Mouse (Mus musculus): ENCODE results near the gene Gm16181. TPM values are rescaled to one million over a fixed set of nuclear protein-coding genes. Genes with fewer than 3 reads are reported as not detected.
A peak's percentile ranks its signal among the peaks of the same experiment; 100 is the strongest.

Gm16181 gene
- polyA plus RNA-seq, 1 experiment: not detected

DNA sequence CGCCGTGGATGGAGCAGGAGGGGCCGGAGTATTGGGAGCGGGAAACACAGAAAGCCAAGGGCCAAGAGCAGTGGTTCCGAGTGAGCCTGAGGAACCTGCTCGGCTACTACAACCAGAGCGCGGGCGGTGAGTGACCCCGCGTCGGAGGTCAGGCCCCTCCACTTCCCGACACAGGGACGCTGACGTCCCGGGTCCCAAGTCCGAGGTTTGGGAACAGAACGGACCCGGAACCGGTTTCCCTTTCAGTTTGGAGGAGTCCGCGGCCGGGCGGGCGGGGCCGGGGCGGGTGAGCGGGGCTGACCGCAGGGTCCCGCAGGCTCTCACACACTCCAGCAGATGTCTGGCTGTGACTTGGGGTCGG is 42.9 kb downstream of the Gm16181 start:
- Histone ChIP-seq H3K27me3 (ENCODE audit: control insufficient read depth) (peaks cover 41% of the 10 kb centered on the region), H3K4me1 (ENCODE audit: control insufficient read depth) (peaks cover 28% of the 10 kb centered on the region)
- TF ChIP-seq TAL1 (IDR thresholded peaks at IDR 0.05; ENCODE audit: low read length): no peak
- no peak for TF ChIP-seq GATA1 (IDR thresholded peaks at IDR 0.05; ENCODE audit: low read length)

GRCm38 (mm10) chr17:35267399-35268086 is 46.9 kb downstream of the Gm16181 start:
- peaks cover 3% of the 10 kb centered on the region for H3K36me3 ChIP-seq (ENCODE audit: control insufficient read depth)
- H3K9me3 ChIP-seq (ENCODE audit: control insufficient read depth, low read length): no peaks in the 10 kb centered on the region; the same call in 1 of the 2 replicates
- H3K4me1 ChIP-seq (ENCODE audit: control insufficient read depth): peaks cover 9% of the 10 kb centered on the region
- no peak for TF ChIP-seq TAL1 (IDR thresholded peaks at IDR 0.05; ENCODE audit: low read length)
- no peak for TF ChIP-seq GATA1 (IDR thresholded peaks at IDR 0.05; ENCODE audit: low read length)
- no peak overlapping the region for H3K4me3 ChIP-seq (replicated peaks)
- peaks cover 21% of the 10 kb centered on the region for H3K27me3 ChIP-seq (ENCODE audit: control insufficient read depth)

More for the DNA sequence above, 42.9 kb downstream of the Gm16181 start:
- H3K9me3 ChIP-seq (ENCODE audit: control insufficient read depth, low read length): no peaks in the 10 kb centered on the region
- H3K4me3 ChIP-seq (replicated peaks): peak overlapping the region; percentile 77
- peaks cover 3% of the 10 kb centered on the region for H3K36me3 ChIP-seq (ENCODE audit: control insufficient read depth)

GRCm38 (mm10) chr17:35269653-35270347 is 49.2 kb downstream of the Gm16181 start:
- H3K9me3 ChIP-seq (ENCODE audit: control insufficient read depth, low read length): peaks cover 2% of the 10 kb centered on the region
- TF ChIP-seq TAL1 (IDR thresholded peaks at IDR 0.05; ENCODE audit: low read length): no peak
- no peak for TF ChIP-seq GATA1 (IDR thresholded peaks at IDR 0.05; ENCODE audit: low read length)
- peaks cover 2% of the 10 kb centered on the region for H3K27me3 ChIP-seq (ENCODE audit: control insufficient read depth)
- no peaks in the 10 kb centered on the region; the same call in 1 of the 2 replicates for H3K4me1 ChIP-seq (ENCODE audit: control insufficient read depth)
- H3K4me3 ChIP-seq (replicated peaks): no peak overlapping the region
- H3K36me3 ChIP-seq (ENCODE audit: control insufficient read depth): peaks cover 3% of the 10 kb centered on the region

GRCm38 (mm10) chr17:35272249-35272648 is 51.6 kb downstream of the Gm16181 start:
- no peak for TF ChIP-seq GATA1 (IDR thresholded peaks at IDR 0.05; ENCODE audit: low read length)
- no peak for TF ChIP-seq TAL1 (IDR thresholded peaks at IDR 0.05; ENCODE audit: low read length)
- Histone ChIP-seq H3K27me3 (ENCODE audit: control insufficient read depth) (peaks cover 19% of the 10 kb centered on the region), H3K9me3 (ENCODE audit: control insufficient read depth, low read length) (peaks cover 2% of the 10 kb centered on the region), H3K4me1 (ENCODE audit: control insufficient read depth) (no peaks in the 10 kb centered on the region; the same call in 1 of the 2 replicates), H3K4me3 (replicated peaks) (no peak overlapping the region), H3K36me3 (ENCODE audit: control insufficient read depth) (no peaks in the 10 kb centered on the region)

Other genes starting within 250 kb of the Gm16181 start
- 195 and 214 TPM in 2 replicates for gene Hspa1a, start 248.7 kb upstream of the Gm16181 start, polyA plus RNA-seq (2012)
- gene Hspa1l, start 248.1 kb upstream of the Gm16181 start, polyA plus RNA-seq (2012): 0.04 TPM in 1 of 2 replicates, not detected in the other
- 15.9 and 21.4 TPM in 2 replicates for gene Lsm2, start 239.0 kb upstream of the Gm16181 start, polyA plus RNA-seq (2012)
- gene Vars, start 219.8 kb upstream of the Gm16181 start, polyA plus RNA-seq (2012): 41.7 and 44.9 TPM in 2 replicates
- gene Vwa7, start 204.3 kb upstream of the Gm16181 start, polyA plus RNA-seq (2012): 0.01 TPM in 2 replicates
- gene Sapcd1, start 192.8 kb upstream of the Gm16181 start, polyA plus RNA-seq (2012): 0.87 and 0.97 TPM in 2 replicates
- gene Msh5, start 174.1 kb upstream of the Gm16181 start, polyA plus RNA-seq (2012): 0.90 and 1.3 TPM in 2 replicates
- gene Clic1, start 170.9 kb upstream of the Gm16181 start, polyA plus RNA-seq (2012): 5.1 and 6.0 TPM in 2 replicates
- 0.78 and 0.92 TPM in 2 replicates for gene Ddah2, start 161.8 kb upstream of the Gm16181 start, polyA plus RNA-seq (2012)
- not detected in 2 replicates for gene Ly6g6c, start 155.4 kb upstream of the Gm16181 start, polyA plus RNA-seq (2012)
- gene Mpig6b, start 154.7 kb upstream of the Gm16181 start, polyA plus RNA-seq (2012): 0.05 TPM in 1 of 2 replicates, not detected in the other
- not detected in 2 replicates for gene Ly6g6e, start 143.9 kb upstream of the Gm16181 start, polyA plus RNA-seq (2012)
- not detected in 2 replicates for gene Ly6g6d, start 142.8 kb upstream of the Gm16181 start, polyA plus RNA-seq (2012)
- gene Ly6g6f, start 135.2 kb upstream of the Gm16181 start, polyA plus RNA-seq (2012): 0.07 and 0.08 TPM in 2 replicates
- gene Abhd16a, start 131.6 kb upstream of the Gm16181 start, polyA plus RNA-seq (2012): 10.1 and 10.3 TPM in 2 replicates
- not detected in 2 replicates for gene Ly6g5c, start 112.6 kb upstream of the Gm16181 start, polyA plus RNA-seq (2012)
- 0.03 TPM in 1 of 2 replicates, not detected in the other for gene Ly6g5b, start 105.4 kb upstream of the Gm16181 start, polyA plus RNA-seq (2012)
- 11.0 and 12.4 TPM in 2 replicates for gene Gpank1, start 99.4 kb upstream of the Gm16181 start, polyA plus RNA-seq (2012)
- 10.2 and 11.2 TPM in 2 replicates for gene Csnk2b, start 98.8 kb upstream of the Gm16181 start, polyA plus RNA-seq (2012)
- 0.27 and 0.48 TPM in 2 replicates for gene D17H6S53E, start 94.5 kb upstream of the Gm16181 start, polyA plus RNA-seq (2012)
- 0.10 and 0.20 TPM in 2 replicates for gene Apom, start 88.8 kb upstream of the Gm16181 start, polyA plus RNA-seq (2012)
- 88.8 and 102 TPM in 2 replicates for gene Bag6, start 85.7 kb upstream of the Gm16181 start, polyA plus RNA-seq (2012)
- 70.4 and 133 TPM in 2 replicates for gene Prrc2a, start 55.9 kb upstream of the Gm16181 start, polyA plus RNA-seq (2012)
- 0.27 TPM in 1 of 2 replicates, not detected in the other for gene Aif1, start 44.8 kb upstream of the Gm16181 start, polyA plus RNA-seq (2012)
- not detected in 2 replicates for gene Lst1, start 32.4 kb upstream of the Gm16181 start, polyA plus RNA-seq (2012)
- 0.07 and 0.08 TPM in 2 replicates for gene Ltb, start 26.4 kb upstream of the Gm16181 start, polyA plus RNA-seq (2012)
- gene Tnf, start 18.8 kb upstream of the Gm16181 start, polyA plus RNA-seq (2012): 0.07 and 0.09 TPM in 2 replicates
- gene Lta, start 15.5 kb upstream of the Gm16181 start, polyA plus RNA-seq (2012): 0.03 TPM in 1 of 2 replicates, not detected in the other
- gene Atp6v1g2, start 12.8 kb downstream of the Gm16181 start, polyA plus RNA-seq (2012): 0.04 and 0.37 TPM in 2 replicates
- 1.6 TPM in 2 replicates for gene Nfkbil1, start 15.0 kb downstream of the Gm16181 start, polyA plus RNA-seq (2012)
- 18.8 and 20.8 TPM in 2 replicates for gene Ddx39b, start 20.9 kb downstream of the Gm16181 start, polyA plus RNA-seq (2012)
- 2.4 and 2.7 TPM in 2 replicates for gene H2-D1, start 41.9 kb downstream of the Gm16181 start, polyA plus RNA-seq (2012)
- gene H2-Q1, start 99.6 kb downstream of the Gm16181 start, polyA plus RNA-seq (2012): not detected in 2 replicates
- gene H2-Q2, start 121.4 kb downstream of the Gm16181 start, polyA plus RNA-seq (2012): not detected in 2 replicates
- gene H2-Q4, start 158.8 kb downstream of the Gm16181 start, polyA plus RNA-seq (2012): 0.50 and 0.56 TPM in 2 replicates
- gene H2-Q6, start 204.0 kb downstream of the Gm16181 start, polyA plus RNA-seq (2012): 0.09 TPM in 1 of 2 replicates, not detected in the other
- 0.03 and 0.13 TPM in 2 replicates for gene H2-Q7, start 218.3 kb downstream of the Gm16181 start, polyA plus RNA-seq (2012)
- gene H2-Q10, start 249.3 kb downstream of the Gm16181 start, polyA plus RNA-seq (2012): 0.08 and 0.09 TPM in 2 replicates

Data from erythroblast, embryonic 14.5 days (primary cell).